Mouse (Mus musculus) thymus, adult 2 months (tissue): ENCODE data around the gene Syt17. TPM values are rescaled to one million over a fixed set of nuclear protein-coding genes. Genes with fewer than 3 reads are reported as not detected.

ENCODE experiments used
- DNase-seq: peaks from one replicate; pipeline ENCODE4 v3.0.0; 2021
- H3K27ac ChIP-seq: fragments of 200-500 bp; 2 replicates; pipeline ENCODE4 v1.5.1; 2012; ENCODE audit warnings: low read length, control low read depth; ENCODE audit not compliant: control insufficient read depth, insufficient read depth
- H3K27me3 ChIP-seq: fragments of 200-500 bp; 2 replicates; pipeline ENCODE4 v1.6.1; 2012; ENCODE audit warnings: mild to moderate bottlenecking, low read length, moderate library complexity, mixed read lengths; ENCODE audit not compliant: control insufficient read depth, insufficient read depth
- H3K36me3 ChIP-seq: fragments of 200-500 bp; 2 replicates; pipeline ENCODE4 v1.6.1; 2012; ENCODE audit warnings: mild to moderate bottlenecking, low read length, moderate library complexity; ENCODE audit not compliant: control insufficient read depth, insufficient read depth
- H3K4me1 ChIP-seq: fragments of 200-500 bp; replicated peaks from 2 replicates; pipeline ENCODE4 v1.6.1; 2012; ENCODE audit warnings: low read length; ENCODE audit not compliant: control insufficient read depth, insufficient read depth
- H3K4me3 ChIP-seq: fragments of 200-500 bp; 2 replicates; pipeline ENCODE4 v1.5.1; 2012; ENCODE audit warnings: mild to moderate bottlenecking, low read length, control low read depth, moderate library complexity; ENCODE audit not compliant: control insufficient read depth, insufficient read depth
- CTCF ChIP-seq: fragments of 200-500 bp; IDR thresholded peaks from 2 replicates; pipeline ENCODE4 v1.5.1; 2012; ENCODE audit warnings: mild to moderate bottlenecking, control low read depth, low read length, moderate library complexity, borderline replicate concordance; ENCODE audit not compliant: control insufficient read depth, poor library complexity, insufficient read depth; ENCODE audit errors: extremely low read depth
- POLR2A ChIP-seq: fragments of 200-500 bp; IDR thresholded peaks from 2 replicates; pipeline ENCODE4 v1.6.1; 2012; ENCODE audit warnings: mild to moderate bottlenecking, low read length, control low read depth, moderate library complexity; ENCODE audit not compliant: control insufficient read depth, poor library complexity, insufficient read depth; ENCODE audit errors: extremely low read depth
- WGBS: fragments of 180-500 bp; shearing (Covaris S2); methylation state at CpG from one replicate; pipeline ENCODE4 v1.1.7; 2018; 5-methylcytosine and 5-hydroxymethylcytosine counted together
- polyA plus RNA-seq: library from polyadenylated mRNA; depleted of rRNA; stranded (reverse); fragments of >200 nt; gene quantifications from 2 replicates; pipeline ENCODE4 v1.2.3, GENCODE M21; 2012; rRNA removed

Syt17 gene
- polyA plus RNA-seq, 1 experiment = 0.57 TPM

- TF ChIP-seq CTCF = no peak
- no peak for TF ChIP-seq POLR2A
- H3K27ac ChIP-seq = no peak overlapping the region
- H3K27me3 ChIP-seq = no peaks in the 10 kb centered on the region
- no peaks in the 10 kb centered on the region for H3K36me3 ChIP-seq
- no peak overlapping the region for H3K4me3 ChIP-seq
- no peak for DNase-seq
- WGBS = 6% methylated on average over 2 of the region's 2 CpGs
- no peaks in the 10 kb centered on the region for H3K4me1 ChIP-seq
Measured at GRCm38 (mm10) chr7:118346432-118346831, 101.6 kb downstream of the Syt17 start.

DNA sequence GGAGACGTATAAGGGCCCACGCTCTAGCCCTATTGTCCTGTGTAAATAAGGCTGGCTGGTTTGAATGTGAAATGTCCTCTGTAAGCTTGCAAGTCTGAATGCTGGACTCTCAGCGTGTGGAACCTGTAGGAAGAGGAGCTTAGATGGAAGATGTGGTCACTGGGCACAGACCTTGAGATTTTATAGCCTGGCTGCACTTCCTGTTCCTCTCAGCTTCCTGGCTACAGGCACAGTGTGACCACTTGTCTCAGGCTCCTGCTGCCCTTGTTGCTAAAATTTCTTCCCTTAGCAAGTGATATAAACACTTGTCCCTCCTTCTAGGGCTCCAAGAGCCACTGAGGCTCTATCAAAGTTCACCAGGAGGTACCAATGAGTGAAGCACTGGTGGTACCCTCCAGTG is 102.6 kb downstream of the Syt17 start:
- DNase-seq = no peak
- Histone ChIP-seq H3K4me3 (no peak overlapping the region), H3K4me1 (no peaks in the 10 kb centered on the region), H3K36me3 (no peaks in the 10 kb centered on the region), H3K27ac (no peak overlapping the region), H3K27me3 (no peaks in the 10 kb centered on the region)
- TF ChIP-seq POLR2A (no peak), CTCF (no peak)
- 86% methylated on average over 3 of the region's 3 CpGs for WGBS

- Histone ChIP-seq H3K4me1 (no peaks in the 10 kb centered on the region), H3K36me3 (no peaks in the 10 kb centered on the region), H3K27ac (no peak overlapping the region), H3K27me3 (no peaks in the 10 kb centered on the region), H3K4me3 (no peak overlapping the region)
- WGBS = 59% methylated on average over 9 of the region's 9 CpGs
- no peak for TF ChIP-seq POLR2A
- no peak for TF ChIP-seq CTCF
- DNase-seq = no peak
Measured at GRCm38 (mm10) chr7:118344701-118345100, 103.3 kb downstream of the Syt17 start.

Other genes starting within 250 kb of the Syt17 start
- 83.7 and 107 TPM in 2 replicates for gene Smg1, start 204.6 kb downstream of the Syt17 start, polyA plus RNA-seq
- 7.2 and 7.5 TPM in 2 replicates for gene Itpripl2, start 43.8 kb upstream of the Syt17 start, polyA plus RNA-seq
- 34.6 and 38.1 TPM in 2 replicates for gene Coq7, start 85.1 kb upstream of the Syt17 start, polyA plus RNA-seq
- 0.18 and 0.26 TPM in 2 replicates for gene Tmc7, start 136.5 kb upstream of the Syt17 start, polyA plus RNA-seq
- 0.42 and 0.50 TPM in 2 replicates for gene Tmc5, start 149.1 kb upstream of the Syt17 start, polyA plus RNA-seq